Mouse (Mus musculus) MEL (cell line): ENCODE data around the gene Notch2. TPM values are rescaled to one million over a fixed set of nuclear protein-coding genes. Genes with fewer than 3 reads are reported as not detected.

Experiments
- DNase-seq: peaks from one replicate; pipeline ENCODE4 v3.0.0; 2011; ENCODE audit warnings: low read depth, low spot score
- H3K27ac ChIP-seq: 2 replicates; pipeline ENCODE4 v1.5.1; 2012; ENCODE audit warnings: low read depth, mild to moderate bottlenecking, control low read depth, low read length, moderate library complexity; ENCODE audit not compliant: control insufficient read depth
- H3K27me3 ChIP-seq, 2 experiments: fragments of 150-350 bp in 1 of 2; sonication (generic) in 1 of 2; 2 replicates each; pipeline ENCODE4 v1.6.1; 2012; ENCODE audit warnings: low read length in 2 of 2, mild to moderate bottlenecking in 2 of 2, improper control_type of control experiment in 1 of 2, moderate library complexity in 1 of 2; ENCODE audit not compliant: insufficient read depth in 2 of 2, control insufficient read depth in 1 of 2
- H3K36me3 ChIP-seq, 2 experiments: 2 replicates each; pipeline ENCODE4 v1.6.1; 2012 to 2014; ENCODE audit warnings: low read length in 2 of 2, improper control_type of control experiment in 1 of 2, inconsistent platforms in 1 of 2, mild to moderate bottlenecking in 1 of 2; ENCODE audit not compliant: insufficient read depth in 2 of 2, control insufficient read depth in 1 of 2
- H3K4me1 ChIP-seq, 2 experiments: fragments of 150-350 bp in 1 of 2; sonication (generic) in 1 of 2; 2 replicates each; pipeline ENCODE4 v1.6.1; 2012; ENCODE audit warnings: low read length in 2 of 2, improper control_type of control experiment in 1 of 2, mild to moderate bottlenecking in 1 of 2; ENCODE audit not compliant: insufficient read depth in 2 of 2, control insufficient read depth in 1 of 2
- H3K4me3 ChIP-seq, 2 experiments: fragments of 150-350 bp in 1 of 2; sonication (generic) in 1 of 2; 2 replicates each; pipeline ENCODE4 v1.5.1; 2012; ENCODE audit warnings: low read depth in 2 of 2, low read length in 2 of 2, mild to moderate bottlenecking in 2 of 2, moderate library complexity in 2 of 2, control low read depth in 1 of 2, improper control_type of control experiment in 1 of 2; ENCODE audit not compliant: control insufficient read depth in 1 of 2, insufficient read depth in 1 of 2
- H3K79me2 ChIP-seq: 2 replicates; pipeline ENCODE4 v1.6.1; 2012; ENCODE audit warnings: mild to moderate bottlenecking, low read length, moderate library complexity; ENCODE audit not compliant: control insufficient read depth, poor library complexity, insufficient read depth
- H3K9ac ChIP-seq: 2 replicates; pipeline ENCODE4 v1.6.1; 2012; ENCODE audit warnings: low read depth, mild to moderate bottlenecking, control low read depth, low read length, moderate library complexity; ENCODE audit not compliant: control insufficient read depth, poor library complexity, severe bottlenecking
- H3K9me3 ChIP-seq: fragments of 150-350 bp; sonication (generic); replicated peaks from 2 replicates; pipeline ENCODE4 v1.6.1; 2012; ENCODE audit warnings: mild to moderate bottlenecking, low read length, improper control_type of control experiment, moderate library complexity; ENCODE audit not compliant: insufficient read depth
- BHLHE40 ChIP-seq: IDR thresholded peaks from 2 replicates; pipeline ENCODE4 v1.6.1; 2012; ENCODE audit warnings: low read depth, mild to moderate bottlenecking, inconsistent platforms, low read length, improper control_type of control experiment, borderline replicate concordance
- CHD2 ChIP-seq: IDR thresholded peaks from 2 replicates; pipeline ENCODE4 v1.6.1; 2011; ENCODE audit warnings: low read length, improper control_type of control experiment
- ELF1 ChIP-seq: IDR thresholded peaks from 2 replicates; pipeline ENCODE4 v1.6.1; 2014; ENCODE audit warnings: low read depth, mild to moderate bottlenecking, inconsistent platforms, low read length, improper control_type of control experiment, moderate library complexity
- EP300 ChIP-seq, 2 experiments: IDR thresholded peaks; 2 replicates each; pipeline ENCODE4 v1.6.1; 2011; ENCODE audit warnings: improper control_type of control experiment in 2 of 2, low read length in 2 of 2, low read depth in 1 of 2, mild to moderate bottlenecking in 1 of 2
- GABPA ChIP-seq: IDR thresholded peaks from 2 replicates; pipeline ENCODE4 v1.6.1; 2012; ENCODE audit warnings: low read depth, mild to moderate bottlenecking, inconsistent platforms, low read length, improper control_type of control experiment, moderate library complexity
- HCFC1 ChIP-seq: IDR thresholded peaks from 2 replicates; pipeline ENCODE4 v1.6.1; 2012; ENCODE audit warnings: low read depth, mild to moderate bottlenecking, inconsistent platforms, low read length, improper control_type of control experiment, moderate library complexity
- JUND ChIP-seq: IDR thresholded peaks from 2 replicates; pipeline ENCODE4 v1.6.1; 2011; ENCODE audit warnings: low read depth, mild to moderate bottlenecking, improper control_type of control experiment, low read length
- KAT2A ChIP-seq: conservative IDR thresholded peaks from 2 replicates; pipeline ENCODE4 v1.6.1; 2012; ENCODE audit warnings: low read depth, low read length, improper control_type of control experiment, inconsistent platforms
- MYC ChIP-seq: IDR thresholded peaks from 2 replicates; pipeline ENCODE4 v1.6.1; 2011; ENCODE audit warnings: low read depth, mild to moderate bottlenecking, low read length, improper control_type of control experiment, moderate library complexity
- POLR2A ChIP-seq, 2 experiments: IDR thresholded peaks; 2 replicates each; pipeline ENCODE4 v1.6.1; 2011 to 2012; ENCODE audit warnings: low read length in 2 of 2, mild to moderate bottlenecking in 2 of 2, control low read depth in 1 of 2, improper control_type of control experiment in 1 of 2, low read depth in 1 of 2, moderate library complexity in 1 of 2; ENCODE audit not compliant: control insufficient read depth in 1 of 2, insufficient read depth in 1 of 2, poor library complexity in 1 of 2
- TBP ChIP-seq: IDR thresholded peaks from 2 replicates; pipeline ENCODE4 v1.8.0; 2011; ENCODE audit warnings: low read depth, low read length, improper control_type of control experiment
- UBTF ChIP-seq: IDR thresholded peaks from 2 replicates; pipeline ENCODE4 v1.6.1; 2012; ENCODE audit warnings: low read depth, mild to moderate bottlenecking, inconsistent platforms, low read length, improper control_type of control experiment, moderate library complexity, borderline replicate concordance; ENCODE audit not compliant: insufficient read depth
- ZC3H11A ChIP-seq: IDR thresholded peaks from 2 replicates; pipeline ENCODE4 v1.6.1; 2012; ENCODE audit warnings: low read depth, mild to moderate bottlenecking, inconsistent platforms, low read length, improper control_type of control experiment
- ZKSCAN1 ChIP-seq: IDR thresholded peaks from 2 replicates; pipeline ENCODE4 v1.6.1; 2012; ENCODE audit warnings: low read depth, mild to moderate bottlenecking, inconsistent platforms, low read length, improper control_type of control experiment, moderate library complexity
- ZMIZ1 ChIP-seq: IDR thresholded peaks from 2 replicates; pipeline ENCODE4 v1.6.1; 2012; ENCODE audit warnings: low read depth, mild to moderate bottlenecking, inconsistent platforms, low read length, improper control_type of control experiment, moderate library complexity
- polyA plus RNA-seq, 2 experiments: library from polyadenylated mRNA; stranded (reverse) in 1 of 2; unstranded in 1 of 2; fragments of >175 nt in 1 of 2; fragments of >200 nt in 1 of 2; gene quantifications; 2 replicates each; pipeline versions ENCODE4 v1.2.1 to v1.2.4; 2012; ENCODE audit warnings: low replicate concordance in 2 of 2, low read depth in 1 of 2; ENCODE audit not compliant: insufficient read length in 2 of 2, insufficient read depth in 1 of 2, missing spikeins in 1 of 2
- total RNA-seq: library from RNA; depleted of rRNA; stranded (reverse); fragments of 300-350 nt; gene quantifications from 2 replicates; pipeline ENCODE4 v1.2.3, GENCODE M21; 2012

The Notch2 gene
- total and polyA plus RNA-seq, 3 experiments: 16.2 to 36.6 (median 16.6) TPM

DNA sequence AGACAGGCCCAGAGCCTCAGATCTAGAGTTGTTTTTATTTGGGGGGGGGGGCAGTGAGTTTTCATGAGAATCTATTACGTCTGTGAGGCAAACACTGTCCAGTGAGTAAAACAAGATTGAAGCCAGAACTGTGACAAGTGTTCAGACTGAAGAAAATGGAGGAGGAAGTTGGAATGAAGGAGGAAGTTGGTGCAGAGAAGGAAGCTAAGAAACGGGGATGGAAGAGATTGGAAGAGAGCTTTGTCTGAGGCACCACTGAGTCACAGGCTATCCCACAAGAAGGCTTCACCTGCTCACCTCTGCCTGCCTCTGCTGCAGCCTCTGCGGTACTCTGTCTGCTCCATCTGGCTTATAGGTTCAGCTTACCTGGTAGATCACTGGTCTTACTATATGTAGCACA is 74.2 kb downstream of the Notch2 start:
- no peak overlapping the region for H3K9ac ChIP-seq
- no peaks in the 10 kb centered on the region for H3K9me3 ChIP-seq
- H3K4me1 ChIP-seq: peaks cover 33 to 51% of the 10 kb centered on the region in 2 experiments
- H3K4me3 ChIP-seq: no peak overlapping the region
- peaks cover 0 to 37% of the 10 kb centered on the region in 2 experiments for H3K36me3 ChIP-seq
- TF ChIP-seq POLR2A (IDR thresholded peaks at IDR 0.05; ENCODE audit: control insufficient read depth in 1 of 2, insufficient read depth in 1 of 2, low read depth in 1 of 2, low read length in 2 of 2, poor library complexity in 1 of 2) (no peak), KAT2A (no peak), EP300 (IDR thresholded peaks at IDR 0.05; ENCODE audit: low read depth in 1 of 2, low read length in 2 of 2) (peak in 1 of 2 experiments; percentile 60; a peak in 1 of 4 replicates), ELF1 (peak; percentile 39; the same call in 1 of the 2 replicates), ZMIZ1 (no peak)
- peak overlapping the region; percentile 20; the same call in 1 of the 2 replicates for H3K27ac ChIP-seq
- H3K79me2 ChIP-seq: no peaks in the 10 kb centered on the region
- DNase-seq: peak; percentile 60
- H3K27me3 ChIP-seq: no peaks in the 10 kb centered on the region

DNA sequence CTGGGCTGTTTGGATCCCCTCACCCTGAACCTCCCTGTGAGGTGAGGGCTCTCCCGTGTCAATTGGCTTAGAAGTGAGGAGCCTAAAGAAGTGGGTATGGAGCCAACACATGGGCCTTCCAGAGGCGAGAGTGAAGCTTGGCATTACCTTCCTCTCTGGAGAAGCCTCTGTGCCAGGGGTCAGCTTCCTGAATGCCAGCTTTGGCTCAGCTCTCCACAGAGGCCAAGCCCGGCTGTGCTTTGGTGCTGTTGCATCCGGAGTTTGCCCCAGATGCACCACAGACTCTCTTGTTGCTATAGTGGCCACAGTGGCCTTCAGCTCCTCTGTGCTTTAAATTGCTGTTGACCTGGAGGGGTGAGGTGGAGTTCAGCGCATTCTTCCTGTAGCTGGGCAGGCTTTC is 76.4 kb downstream of the Notch2 start:
- Histone ChIP-seq H3K9me3 (no peaks in the 10 kb centered on the region), H3K79me2 (no peaks in the 10 kb centered on the region)
- TF ChIP-seq KAT2A (no peak), BHLHE40 (no peak), MYC (no peak), CHD2 (no peak), ZKSCAN1 (no peak)
- TF ChIP-seq, all 39 proteins: peak for 0
- H3K27ac ChIP-seq: no peak overlapping the region
- no peak overlapping the region for H3K4me3 ChIP-seq
- H3K9ac ChIP-seq: no peak overlapping the region
- no peak for DNase-seq
- H3K36me3 ChIP-seq: peaks cover 0 to 27% of the 10 kb centered on the region in 2 experiments; a peak in 3 of 4 replicates
- H3K27me3 ChIP-seq: no peaks in the 10 kb centered on the region
- peaks cover 24 to 37% of the 10 kb centered on the region in 2 experiments for H3K4me1 ChIP-seq

DNA sequence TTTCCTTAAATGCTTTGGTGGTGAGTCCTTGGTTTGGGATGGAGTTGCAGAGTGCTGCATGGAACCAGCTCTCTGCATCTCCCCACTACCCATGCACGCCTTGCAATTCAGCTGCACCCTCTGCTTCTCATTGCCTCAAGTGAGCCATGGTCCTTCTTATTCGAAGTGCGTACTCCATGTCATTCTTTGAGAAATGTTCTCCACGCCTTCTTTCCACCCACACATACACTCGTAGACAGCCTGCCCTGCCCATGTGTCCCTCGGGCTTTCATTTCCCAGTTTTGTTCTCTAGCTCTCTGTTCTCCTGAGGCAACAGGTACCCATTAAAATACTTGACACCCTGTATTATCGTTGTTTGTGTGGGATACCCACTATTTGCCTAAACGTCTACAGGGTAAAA is 76.8 kb downstream of the Notch2 start:
- Histone ChIP-seq H3K36me3 (peaks cover 0 to 24% of the 10 kb centered on the region in 2 experiments; a peak in 3 of 4 replicates), H3K4me1 (peaks cover 24 to 33% of the 10 kb centered on the region in 2 experiments)

More for the DNA sequence above, 76.8 kb downstream of the Notch2 start:
- Histone ChIP-seq H3K9ac (no peak overlapping the region), H3K27ac (no peak overlapping the region)
- no peak for TF ChIP-seq JUND
- TF ChIP-seq BHLHE40: no peak
- TF ChIP-seq GABPA: no peak
- TF ChIP-seq ZC3H11A: no peak
- TF ChIP-seq UBTF: no peak
- TF ChIP-seq TBP: no peak
- TF ChIP-seq HCFC1: no peak
- TF ChIP-seq, all 39 proteins: peak for 0
- H3K79me2 ChIP-seq: no peaks in the 10 kb centered on the region
- H3K27me3 ChIP-seq: no peaks in the 10 kb centered on the region
- no peaks in the 10 kb centered on the region for H3K9me3 ChIP-seq
- no peak for DNase-seq
- no peak overlapping the region for H3K4me3 ChIP-seq
